Mouse (Mus musculus): ENCODE measurements at regions not wholly inside any gene's neighbourhood (a gene's known extent, or its start where the extent isn't known, plus 50 kb on each side); places are given as distances from the start of the nearest gene placed in this dataset.

GRCm38 (mm10) chr15:6998576-6999070 lies 91.8 kb upstream of the Lifr start:
- Histone ChIP-seq H3K9ac (ENCODE audit: control insufficient read depth, low read depth, low read length, poor library complexity, severe bottlenecking) (no peak overlapping the region), H3K79me2 (ENCODE audit: control insufficient read depth, insufficient read depth, low read length, poor library complexity) (no peaks in the 10 kb centered on the region), H3K4me3 (ENCODE audit: control insufficient read depth in 1 of 2, insufficient read depth in 1 of 2, low read depth in 2 of 2, low read length in 2 of 2) (no peak overlapping the region), H3K36me3 (ENCODE audit: control insufficient read depth in 1 of 2, insufficient read depth in 2 of 2, low read length in 2 of 2) (no peaks in the 10 kb centered on the region), H3K27ac (ENCODE audit: control insufficient read depth, low read depth, low read length) (no peak overlapping the region), H3K27me3 (ENCODE audit: control insufficient read depth in 1 of 2, insufficient read depth in 2 of 2, low read length in 2 of 2) (no peaks in the 10 kb centered on the region), H3K4me1 (ENCODE audit: control insufficient read depth in 1 of 2, insufficient read depth in 2 of 2, low read length in 2 of 2) (no peaks in the 10 kb centered on the region), H3K9me3 (replicated peaks; ENCODE audit: insufficient read depth, low read length) (no peaks in the 10 kb centered on the region)
- TF ChIP-seq GABPA (IDR thresholded peaks at IDR 0.05; ENCODE audit: low read depth, low read length): no peak
- no peak for TF ChIP-seq CHD2 (IDR thresholded peaks at IDR 0.05; ENCODE audit: low read length)
- DNase-seq (ENCODE audit: low read depth, low spot score): no peak

- Histone ChIP-seq H3K79me2 (ENCODE audit: control insufficient read depth, insufficient read depth, low read length, poor library complexity) (no peaks in the 10 kb centered on the region), H3K36me3 (ENCODE audit: control insufficient read depth in 1 of 2, insufficient read depth in 2 of 2, low read length in 2 of 2) (no peaks in the 10 kb centered on the region), H3K9me3 (replicated peaks; ENCODE audit: insufficient read depth, low read length) (no peaks in the 10 kb centered on the region), H3K4me3 (ENCODE audit: control insufficient read depth in 1 of 2, insufficient read depth in 1 of 2, low read depth in 2 of 2, low read length in 2 of 2) (no peak overlapping the region), H3K27me3 (ENCODE audit: control insufficient read depth in 1 of 2, insufficient read depth in 2 of 2, low read length in 2 of 2) (no peaks in the 10 kb centered on the region), H3K4me1 (ENCODE audit: control insufficient read depth in 1 of 2, insufficient read depth in 2 of 2, low read length in 2 of 2) (no peaks in the 10 kb centered on the region), H3K9ac (ENCODE audit: control insufficient read depth, low read depth, low read length, poor library complexity, severe bottlenecking) (no peak overlapping the region), H3K27ac (ENCODE audit: control insufficient read depth, low read depth, low read length) (no peak overlapping the region)
- TF ChIP-seq GATA1 (IDR thresholded peaks at IDR 0.05; ENCODE audit: low read depth, low read length) (no peak), CTCF (IDR thresholded peaks at IDR 0.05 in 2 of 3, conservative IDR thresholded peaks at IDR 0.05 in 1 of 3; ENCODE audit: control insufficient read depth in 1 of 3, insufficient read depth in 1 of 3, low read depth in 2 of 3, low read length in 3 of 3, poor library complexity in 1 of 3, severe bottlenecking in 1 of 3) (no peak), GABPA (IDR thresholded peaks at IDR 0.05; ENCODE audit: low read depth, low read length) (no peak), SMC3 (IDR thresholded peaks at IDR 0.05; ENCODE audit: low read depth, low read length) (no peak)
- no peak for DNase-seq (ENCODE audit: low read depth, low spot score)
These were observed 90.7 kb upstream of the Lifr start for GRCm38 (mm10) chr15:6999667-7000066.

GRCm38 (mm10) chr15:7002226-7002625 lies 88.2 kb upstream of the Lifr start:
- DNase-seq (ENCODE audit: low read depth, low spot score): no peak
- Histone ChIP-seq H3K4me1 (ENCODE audit: control insufficient read depth in 1 of 2, insufficient read depth in 2 of 2, low read length in 2 of 2) (no peaks in the 10 kb centered on the region), H3K4me3 (ENCODE audit: control insufficient read depth in 1 of 2, insufficient read depth in 1 of 2, low read depth in 2 of 2, low read length in 2 of 2) (no peak overlapping the region), H3K9ac (ENCODE audit: control insufficient read depth, low read depth, low read length, poor library complexity, severe bottlenecking) (no peak overlapping the region), H3K27ac (ENCODE audit: control insufficient read depth, low read depth, low read length) (no peak overlapping the region), H3K9me3 (replicated peaks; ENCODE audit: insufficient read depth, low read length) (no peaks in the 10 kb centered on the region), H3K27me3 (ENCODE audit: control insufficient read depth in 1 of 2, insufficient read depth in 2 of 2, low read length in 2 of 2) (no peaks in the 10 kb centered on the region), H3K79me2 (ENCODE audit: control insufficient read depth, insufficient read depth, low read length, poor library complexity) (no peaks in the 10 kb centered on the region), H3K36me3 (ENCODE audit: control insufficient read depth in 1 of 2, insufficient read depth in 2 of 2, low read length in 2 of 2) (no peaks in the 10 kb centered on the region)
- TF ChIP-seq GATA1 (IDR thresholded peaks at IDR 0.05; ENCODE audit: low read depth, low read length) (no peak), NRF1 (IDR thresholded peaks at IDR 0.05; ENCODE audit: insufficient read depth, low read depth, low read length, poor library complexity, severe bottlenecking) (no peak), NELFE (IDR thresholded peaks at IDR 0.05; ENCODE audit: low read depth, low read length) (no peak), MAZ (IDR thresholded peaks at IDR 0.05; ENCODE audit: low read depth, low read length) (no peak), MAFK (IDR thresholded peaks at IDR 0.05; ENCODE audit: borderline replicate concordance, low read depth, low read length) (no peak), GABPA (IDR thresholded peaks at IDR 0.05; ENCODE audit: low read depth, low read length) (no peak), TCF12 (IDR thresholded peaks at IDR 0.05; ENCODE audit: low read depth, low read length) (no peak), CHD2 (IDR thresholded peaks at IDR 0.05; ENCODE audit: low read length) (no peak), POLR2AphosphoS5 (IDR thresholded peaks at IDR 0.05; ENCODE audit: borderline replicate concordance, low read depth, low read length) (no peak), MXI1 (IDR thresholded peaks at IDR 0.05; ENCODE audit: low read depth, low read length) (no peak)

All from MEL (cell line).